Mouse (Mus musculus) liver, adult 10 weeks (tissue): ENCODE measurements around the gene Rasl12. TPM values are rescaled to one million over a fixed set of nuclear protein-coding genes. Genes with fewer than 3 reads are reported as not detected.

Experiments
- polyA plus RNA-seq: library from polyadenylated mRNA; stranded (reverse); fragments of 350-450 nt; fragmentation: Illumina TruSeq; extraction: RNeasy Lipid Tissue Mini Kit (QIAGEN cat#74804); gene quantifications from one replicate; pipeline ENCODE4 v1.2.3, GENCODE M21; 2014; ENCODE audit warnings: low read depth, low replicate concordance

Rasl12 gene
- not detected for polyA plus RNA-seq

GRCm38 (mm10) chr9:65398279-65398678, at the start of gene Rasl12:
Gene Rasl12 (plus strand): TSS chr9:65398506.

GRCm38 (mm10) chr9:65360641-65361448, 37.5 kb upstream of the Rasl12 start, which contains the start of gene Ubap1l:
Gene Ubap1l (plus strand): TSS chr9:65361041.

GRCm38 (mm10) chr9:65391613-65391964, 6.7 kb upstream of the Rasl12 start, which contains the start of gene Kbtbd13:
Gene Kbtbd13 (minus strand): TSS chr9:65391652.

GRCm38 (mm10) chr9:65422760-65423501, 24.6 kb downstream of the Rasl12 start, which contains the start of gene Slc51b:
Gene Slc51b (minus strand): TSS chr9:65422955.

GRCm38 (mm10) chr9:65435671-65436301, 37.5 kb downstream of the Rasl12 start, which contains the start of gene Mtfmt:
Gene Mtfmt (plus strand): TSS chr9:65435782.

GRCm38 (mm10) chr9:65460732-65461442, 62.6 kb downstream of the Rasl12 start, which contains the start of gene Spg21:
Gene Spg21 (plus strand): TSS chr9:65460947.

Other genes starting within 250 kb of the Rasl12 start
- gene Parp16, start 203.2 kb upstream of the Rasl12 start, polyA plus RNA-seq, result 10.5 TPM
- gene Cilp, start 133.3 kb upstream of the Rasl12 start, polyA plus RNA-seq, result 0.21 TPM
- 578 TPM for gene Clpx, start 104.2 kb upstream of the Rasl12 start, polyA plus RNA-seq
- 4.7 TPM for gene Pdcd7, start 52.4 kb upstream of the Rasl12 start, polyA plus RNA-seq
- gene Ubap1l, start 37.5 kb upstream of the Rasl12 start, polyA plus RNA-seq, result not detected
- 0.16 TPM for gene Kbtbd13, start 6.9 kb upstream of the Rasl12 start, polyA plus RNA-seq
- 6.3 TPM for gene Slc51b, start 24.4 kb downstream of the Rasl12 start, polyA plus RNA-seq
- 10.0 TPM for gene Mtfmt, start 37.3 kb downstream of the Rasl12 start, polyA plus RNA-seq
- 57.9 TPM for gene Spg21, start 62.4 kb downstream of the Rasl12 start, polyA plus RNA-seq
- gene Ankdd1a, start 121.7 kb downstream of the Rasl12 start, polyA plus RNA-seq, result not detected
- 1.1 TPM for gene Plekho2, start 181.5 kb downstream of the Rasl12 start, polyA plus RNA-seq
- not detected for gene Pif1, start 188.7 kb downstream of the Rasl12 start, polyA plus RNA-seq
- 30.4 TPM for gene Rbpms2, start 231.1 kb downstream of the Rasl12 start, polyA plus RNA-seq